Mouse (Mus musculus) forebrain, embryonic 12.5 days (tissue): ENCODE results near the gene Ltb. TPM values are rescaled to one million over a fixed set of nuclear protein-coding genes. Genes with fewer than 3 reads are reported as not detected.
A peak's percentile ranks its signal among the peaks of the same experiment; 100 is the strongest.

ENCODE experiments used
- ATAC-seq: fragments of 200-750 bp; cut with Nextera tagmentation; 2 replicates; pipeline ENCODE4 v1.8.0; 2017; ENCODE audit warnings: moderate TSS enrichment; ENCODE audit not compliant: low FRiP score
- H3K27ac ChIP-seq: fragments of 300-500 bp; sonication (generic); 2 replicates; pipeline ENCODE4 v1.5.1; 2016; ENCODE audit warnings: mild to moderate bottlenecking
- H3K27me3 ChIP-seq: fragments of 300-500 bp; sonication (generic); 2 replicates; pipeline ENCODE4 v1.6.1; 2016; ENCODE audit warnings: mild to moderate bottlenecking
- H3K36me3 ChIP-seq: fragments of 300-500 bp; sonication (generic); replicated peaks from 2 replicates; pipeline ENCODE4 v1.6.1; 2016; ENCODE audit warnings: mild to moderate bottlenecking
- H3K4me1 ChIP-seq: fragments of 300-500 bp; sonication (generic); 2 replicates; pipeline ENCODE4 v1.6.1; 2016
- H3K4me2 ChIP-seq: fragments of 300-500 bp; sonication (generic); 2 replicates; pipeline ENCODE4 v1.6.1; 2016; ENCODE audit warnings: mild to moderate bottlenecking, moderate library complexity
- H3K4me3 ChIP-seq: fragments of 300-500 bp; sonication (generic); replicated peaks from 2 replicates; pipeline ENCODE4 v1.5.1; 2016; ENCODE audit warnings: mild to moderate bottlenecking
- H3K9ac ChIP-seq: fragments of 300-500 bp; sonication (generic); 2 replicates; pipeline ENCODE4 v1.6.1; 2016; ENCODE audit warnings: mild to moderate bottlenecking
- H3K9me3 ChIP-seq: fragments of 300-500 bp; sonication (generic); 2 replicates; pipeline ENCODE4 v1.6.1; 2016
- WGBS: fragments of 180-500 bp; shearing (Covaris S2); methylation state at CpG from one replicate; pipeline ENCODE4 v1.1.7; 2016; 5-methylcytosine and 5-hydroxymethylcytosine counted together
- polyA plus RNA-seq: library from polyadenylated mRNA; unstranded; fragments of >200 nt; fragmentation: Nextera tagmentation; extraction: Ambion mirVana; gene quantifications from 2 replicates; pipeline ENCODE4 v1.2.1, GENCODE M21; 2016

Ltb gene
- polyA plus RNA-seq, 1 experiment from 2014 or later, result not detected

DNA sequence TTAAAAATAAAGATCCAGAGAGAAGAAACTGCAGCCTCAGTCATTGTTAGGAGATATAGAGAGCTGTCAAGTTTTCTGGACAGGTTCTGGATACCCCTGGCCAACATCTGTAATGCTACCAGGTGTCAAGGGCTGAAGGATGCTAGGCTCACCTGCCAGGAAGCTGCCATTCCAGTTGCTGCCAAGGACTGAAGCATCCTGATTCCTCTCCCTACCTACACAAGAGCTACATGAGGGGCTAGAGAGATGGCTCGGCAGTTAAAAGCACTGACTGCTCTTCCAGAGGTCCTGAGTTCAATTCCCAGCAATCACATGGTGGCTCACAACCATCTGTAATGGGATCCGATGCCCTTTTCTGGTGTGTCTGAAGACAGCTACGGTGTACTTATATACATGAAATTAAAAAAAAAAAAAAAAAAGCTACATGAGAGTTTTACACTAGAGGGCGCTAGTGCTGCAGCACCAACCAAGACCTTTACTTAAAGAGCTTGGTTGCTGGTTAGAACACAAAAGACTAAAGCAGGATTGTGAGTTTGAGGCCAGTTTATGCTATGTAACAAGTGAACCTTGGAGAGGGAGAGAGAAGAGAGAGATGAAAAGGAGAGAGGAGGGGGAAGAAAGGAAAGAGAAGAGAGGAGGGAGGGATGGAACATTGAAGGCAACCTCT, 25.6 kb upstream of the Ltb start:
- 26% methylated on average over 4 of the region's 4 CpGs for WGBS
- Histone ChIP-seq H3K4me3 (no peak overlapping the region), H3K4me1 (peaks cover 10% of the 10 kb centered on the region), H3K36me3 (no peaks in the 10 kb centered on the region), H3K9ac (no peak overlapping the region), H3K27me3 (0 out of 2 replicates have a peak, but pooled peaks cover 3% of the 10 kb centered on the region), H3K27ac (peak overlapping the region; percentile 69; the same call in 1 of the 2 replicates), H3K9me3 (no peaks in the 10 kb centered on the region), H3K4me2 (no peak overlapping the region)
- no peak for ATAC-seq

GRCm38 (mm10) chr17:35172445-35173234, 21.6 kb upstream of the Ltb start:
- ATAC-seq, result no peak
- Histone ChIP-seq H3K4me1 (no peaks in the 10 kb centered on the region), H3K27me3 (0 out of 2 replicates have a peak, but pooled peaks cover 3% of the 10 kb centered on the region), H3K9me3 (no peaks in the 10 kb centered on the region), H3K4me2 (no peak overlapping the region), H3K4me3 (no peak overlapping the region), H3K27ac (no peak overlapping the region), H3K36me3 (no peaks in the 10 kb centered on the region), H3K9ac (no peak overlapping the region)
- 77% methylated on average over 11 of the region's 11 CpGs for WGBS

- Histone ChIP-seq H3K9me3 (no peaks in the 10 kb centered on the region), H3K27ac (no peak overlapping the region), H3K36me3 (no peaks in the 10 kb centered on the region), H3K4me2 (no peak overlapping the region), H3K4me1 (no peaks in the 10 kb centered on the region), H3K27me3 (0 out of 2 replicates have a peak, but pooled peaks cover 3% of the 10 kb centered on the region), H3K4me3 (no peak overlapping the region), H3K9ac (no peak overlapping the region)
- 64% methylated on average over 3 of the region's 3 CpGs for WGBS
- no peak for ATAC-seq
Observed at GRCm38 (mm10) chr17:35173329-35173728, 20.9 kb upstream of the Ltb start.

DNA sequence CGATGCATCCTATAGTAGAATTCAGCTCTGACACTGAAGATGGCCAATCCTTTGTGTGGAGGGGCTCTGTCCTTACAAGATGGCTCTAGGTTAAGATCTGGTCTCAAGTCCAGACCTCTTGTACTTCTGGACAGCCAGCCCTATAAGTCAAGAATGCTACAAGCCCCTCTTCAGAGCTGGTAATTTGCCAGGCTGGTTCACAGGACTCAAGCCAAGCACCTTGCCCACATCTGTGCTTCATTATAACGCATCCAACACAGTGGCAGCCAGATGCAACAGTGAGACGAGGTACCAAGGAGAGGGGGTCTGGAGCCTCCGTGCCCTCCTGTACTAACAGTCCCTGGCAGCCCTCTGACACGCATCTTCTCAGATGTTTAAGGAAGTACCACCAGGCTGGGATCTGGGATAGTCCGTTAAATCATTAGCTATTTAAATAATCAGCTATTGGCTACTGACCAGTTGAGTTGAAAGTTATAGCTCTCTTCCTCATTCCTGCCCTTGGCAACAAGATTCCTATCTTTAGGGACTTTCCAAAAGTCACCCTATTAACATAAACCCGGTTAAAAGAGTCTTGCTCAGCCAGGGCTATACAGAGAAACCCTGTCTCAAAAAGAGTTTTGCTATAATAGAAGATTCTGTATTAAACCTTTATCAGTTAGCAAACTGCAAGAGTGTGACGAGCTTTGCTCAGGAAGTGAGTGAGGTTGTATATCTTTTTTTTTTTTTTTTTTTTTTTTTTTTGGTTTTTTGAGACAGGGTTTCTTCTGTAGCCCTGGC, 19.9 kb upstream of the Ltb start:
- Histone ChIP-seq H3K27ac (no peak overlapping the region), H3K27me3 (0 out of 2 replicates have a peak, but pooled peaks cover 3% of the 10 kb centered on the region), H3K4me1 (no peaks in the 10 kb centered on the region), H3K9me3 (no peaks in the 10 kb centered on the region), H3K4me3 (no peak overlapping the region), H3K36me3 (no peaks in the 10 kb centered on the region), H3K4me2 (no peak overlapping the region), H3K9ac (no peak overlapping the region)
- ATAC-seq, result no peak
- WGBS, result 76% methylated on average over 8 of the region's 8 CpGs

- Histone ChIP-seq H3K27ac (no peak overlapping the region), H3K4me3 (no peak overlapping the region), H3K36me3 (no peaks in the 10 kb centered on the region), H3K4me2 (no peak overlapping the region), H3K4me1 (no peaks in the 10 kb centered on the region), H3K27me3 (0 out of 2 replicates have a peak, but pooled peaks cover 3% of the 10 kb centered on the region), H3K9me3 (no peaks in the 10 kb centered on the region), H3K9ac (no peak overlapping the region)
- 75% methylated on average over 6 of the region's 6 CpGs for WGBS
- no peak for ATAC-seq
Observed at GRCm38 (mm10) chr17:35175382-35175781, 18.9 kb upstream of the Ltb start.

- WGBS, result 44% methylated on average over 2 of the region's 2 CpGs
- no peaks in the 10 kb centered on the region for H3K9me3 ChIP-seq
- no peak within 1 kb of the TSS for H3K4me2 ChIP-seq
- no peak within 1 kb of the TSS for H3K4me3 ChIP-seq
- H3K27ac ChIP-seq, result no peak within 1 kb of the TSS
- H3K27me3 ChIP-seq, result 0 out of 2 replicates have a peak, but pooled peaks cover 3% of the 10 kb centered on the region
- no peaks in the 10 kb centered on the region for H3K4me1 ChIP-seq
- ATAC-seq, result no peak
- H3K9ac ChIP-seq, result no peak within 1 kb of the TSS
- no peaks in the 10 kb centered on the region for H3K36me3 ChIP-seq
Observed at GRCm38 (mm10) chr17:35175968-35176367, 18.3 kb upstream of the Ltb start, which contains the start of gene Aif1. Aif1 (minus strand) TSS chr17:35176068.

DNA sequence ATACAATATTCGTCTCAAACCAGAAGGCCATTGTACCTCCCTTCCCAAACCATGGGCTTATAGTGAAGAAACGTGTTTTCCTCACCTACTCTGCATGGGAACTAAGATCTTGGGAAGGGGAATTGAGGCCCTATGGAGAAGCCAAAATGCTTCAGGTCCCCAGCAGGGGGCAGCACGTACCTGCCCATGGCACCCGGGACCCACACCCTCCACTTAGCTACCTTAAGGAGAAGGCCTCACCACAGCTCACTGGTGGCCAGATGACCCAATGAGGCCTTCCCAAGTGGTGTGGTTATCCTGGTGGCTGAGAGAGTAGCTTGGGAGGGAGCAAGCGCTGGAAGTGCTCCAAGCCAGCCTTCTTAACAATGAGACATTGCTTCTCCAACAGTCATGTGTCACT, 15.7 kb upstream of the Ltb start:
- Histone ChIP-seq H3K4me3 (no peak overlapping the region), H3K4me2 (no peak overlapping the region), H3K36me3 (no peaks in the 10 kb centered on the region), H3K4me1 (no peaks in the 10 kb centered on the region), H3K27me3 (no peaks in the 10 kb centered on the region), H3K9me3 (no peaks in the 10 kb centered on the region), H3K27ac (no peak overlapping the region), H3K9ac (no peak overlapping the region)
- 11% methylated on average over 5 of the region's 5 CpGs for WGBS
- ATAC-seq, result no peak

GRCm38 (mm10) chr17:35180093-35180492, 14.1 kb upstream of the Ltb start:
- Histone ChIP-seq H3K4me3 (no peak overlapping the region), H3K9me3 (no peaks in the 10 kb centered on the region), H3K27me3 (0 out of 2 replicates have a peak, but pooled peaks cover 5% of the 10 kb centered on the region), H3K4me2 (no peak overlapping the region), H3K27ac (no peak overlapping the region), H3K9ac (no peak overlapping the region), H3K36me3 (no peaks in the 10 kb centered on the region), H3K4me1 (no peaks in the 10 kb centered on the region)
- ATAC-seq, result no peak
- WGBS, result 82% methylated on average over 5 of the region's 5 CpGs

DNA sequence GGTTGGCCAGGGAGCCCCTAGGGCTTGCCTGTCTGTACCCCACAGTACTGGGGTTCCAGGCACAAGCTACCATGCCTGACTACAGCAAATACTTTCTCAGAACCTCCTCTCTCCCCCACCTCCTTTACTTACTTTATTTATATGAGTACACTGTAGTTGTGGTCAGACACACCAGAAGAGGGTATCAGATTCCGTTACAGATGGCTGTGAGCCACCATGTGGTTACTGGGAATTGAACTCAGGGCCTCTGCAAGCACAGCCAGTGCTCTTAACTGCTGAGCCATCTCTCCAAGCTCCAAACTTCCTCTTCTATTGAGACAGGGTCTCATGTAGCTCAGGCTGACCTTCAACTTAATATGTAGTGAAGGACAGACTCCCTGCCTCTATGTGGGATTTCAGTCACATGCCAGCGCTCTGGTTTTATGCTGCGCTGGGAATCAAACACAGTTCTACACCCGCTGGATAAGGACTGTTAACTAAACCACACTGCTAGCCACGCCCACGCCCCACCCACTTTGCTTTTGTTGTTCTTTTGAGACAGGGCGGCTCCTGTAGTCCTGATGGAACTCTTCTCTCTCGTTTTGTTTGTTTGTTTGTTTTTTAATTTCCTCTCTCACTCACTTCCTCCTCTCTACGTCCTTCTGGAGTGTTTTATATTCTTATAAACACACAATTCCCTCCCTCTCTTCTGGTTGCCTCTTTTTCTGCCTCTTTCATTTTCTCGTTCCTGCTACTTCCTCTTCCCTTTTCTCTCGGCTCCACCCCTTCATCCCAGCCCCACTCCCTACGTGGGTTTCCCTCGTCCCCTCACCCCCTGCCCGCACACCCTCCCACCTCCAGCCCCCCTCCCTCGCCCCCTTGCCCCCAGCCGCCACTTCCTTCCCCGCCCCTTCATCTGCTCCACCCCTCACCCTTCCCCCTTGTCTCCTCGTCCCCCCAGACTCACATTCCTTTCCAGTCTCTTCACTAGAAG, 8.3 kb upstream of the Ltb start:
- Histone ChIP-seq H3K9ac (peak overlapping the region; percentile 49), H3K27ac (peak overlapping the region; percentile 58; the same call in 1 of the 2 replicates), H3K27me3 (peaks cover 8% of the 10 kb centered on the region; the same call in 1 of the 2 replicates), H3K4me2 (peak overlapping the region; percentile 58), H3K36me3 (no peaks in the 10 kb centered on the region), H3K4me1 (peaks cover 13% of the 10 kb centered on the region), H3K4me3 (peak overlapping the region; percentile 40), H3K9me3 (no peaks in the 10 kb centered on the region)
- peak; percentile 41; the same call in 1 of the 2 replicates for ATAC-seq
- 2% methylated on average over 18 of the region's 18 CpGs for WGBS

DNA sequence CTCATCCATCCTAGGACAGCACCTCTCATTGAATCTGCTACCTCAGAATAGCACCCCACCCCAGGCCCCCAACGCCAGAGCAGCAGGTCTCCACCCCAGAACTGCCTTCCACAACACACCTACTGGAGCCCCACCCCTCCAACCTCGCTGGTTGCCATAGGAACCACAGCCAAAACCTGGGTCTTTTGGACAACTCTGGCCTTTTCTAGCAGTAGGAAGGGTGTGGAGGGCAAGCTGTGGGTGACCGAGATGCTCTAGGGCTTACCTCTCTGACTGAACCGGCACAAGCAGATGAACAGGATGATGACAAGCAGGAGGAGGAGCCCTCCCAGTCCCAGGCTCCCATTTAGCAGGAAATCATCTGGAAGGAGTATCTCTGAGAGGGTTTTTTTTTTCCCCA, 7.6 kb upstream of the Ltb start:
- H3K9ac ChIP-seq, result no peak overlapping the region
- H3K4me3 ChIP-seq, result peak overlapping the region; percentile 40
- peaks cover 8% of the 10 kb centered on the region; the same call in 1 of the 2 replicates for H3K27me3 ChIP-seq
- ATAC-seq, result no peak
- no peaks in the 10 kb centered on the region for H3K9me3 ChIP-seq
- WGBS, result 2% methylated on average over 4 of the region's 4 CpGs
- H3K27ac ChIP-seq, result peak overlapping the region; percentile 58; the same call in 1 of the 2 replicates
- H3K4me2 ChIP-seq, result peak overlapping the region; percentile 58
- H3K4me1 ChIP-seq, result peaks cover 13% of the 10 kb centered on the region
- no peaks in the 10 kb centered on the region for H3K36me3 ChIP-seq

- no peak overlapping the region for H3K9ac ChIP-seq
- H3K27me3 ChIP-seq, result peaks cover 8% of the 10 kb centered on the region; the same call in 1 of the 2 replicates
- no peak overlapping the region for H3K4me3 ChIP-seq
- no peak for ATAC-seq
- H3K27ac ChIP-seq, result no peak overlapping the region
- peaks cover 13% of the 10 kb centered on the region for H3K4me1 ChIP-seq
- H3K4me2 ChIP-seq, result no peak overlapping the region
- H3K36me3 ChIP-seq, result no peaks in the 10 kb centered on the region
- WGBS, result 71% methylated on average over 4 of the region's 4 CpGs
- no peaks in the 10 kb centered on the region for H3K9me3 ChIP-seq
Observed at GRCm38 (mm10) chr17:35187345-35187744, 6.9 kb upstream of the Ltb start.
